Mouse (Mus musculus) kidney, postnatal 25 days (tissue): ENCODE results near the gene Carns1.
"Not testable (repeated sequence)": the region's sequence is repeated elsewhere in the genome, so short reads cannot be mapped to it uniquely, and the experiment has no call there.

Source experiments
- DNase-seq, 2 experiments: peaks; one replicate each; pipeline ENCODE4 v3.0.0; 2021; ENCODE audit warnings: mixed read lengths in 2 of 2

Carns1 gene

DNA sequence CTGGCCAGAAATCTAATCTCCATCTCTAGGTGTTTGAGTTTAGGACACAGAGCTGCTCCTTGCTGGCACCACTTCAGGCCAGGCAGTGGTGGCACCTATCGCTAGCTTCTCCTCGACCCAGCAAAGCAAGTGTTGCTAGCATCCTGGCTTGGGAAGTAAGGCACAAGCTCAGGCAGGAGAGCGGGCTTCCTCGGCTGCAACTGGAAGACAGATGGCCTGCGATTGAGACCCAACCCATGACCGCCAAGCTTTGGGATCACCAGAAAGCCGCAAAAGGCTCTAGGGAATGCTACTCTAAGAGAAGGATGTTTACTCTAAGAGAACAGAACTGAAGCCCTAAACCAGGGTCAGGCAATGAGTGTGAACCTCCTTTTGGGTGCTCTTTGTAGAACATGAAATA lies 45.8 kb downstream of the Carns1 start:
- no peak for DNase-seq

DNA sequence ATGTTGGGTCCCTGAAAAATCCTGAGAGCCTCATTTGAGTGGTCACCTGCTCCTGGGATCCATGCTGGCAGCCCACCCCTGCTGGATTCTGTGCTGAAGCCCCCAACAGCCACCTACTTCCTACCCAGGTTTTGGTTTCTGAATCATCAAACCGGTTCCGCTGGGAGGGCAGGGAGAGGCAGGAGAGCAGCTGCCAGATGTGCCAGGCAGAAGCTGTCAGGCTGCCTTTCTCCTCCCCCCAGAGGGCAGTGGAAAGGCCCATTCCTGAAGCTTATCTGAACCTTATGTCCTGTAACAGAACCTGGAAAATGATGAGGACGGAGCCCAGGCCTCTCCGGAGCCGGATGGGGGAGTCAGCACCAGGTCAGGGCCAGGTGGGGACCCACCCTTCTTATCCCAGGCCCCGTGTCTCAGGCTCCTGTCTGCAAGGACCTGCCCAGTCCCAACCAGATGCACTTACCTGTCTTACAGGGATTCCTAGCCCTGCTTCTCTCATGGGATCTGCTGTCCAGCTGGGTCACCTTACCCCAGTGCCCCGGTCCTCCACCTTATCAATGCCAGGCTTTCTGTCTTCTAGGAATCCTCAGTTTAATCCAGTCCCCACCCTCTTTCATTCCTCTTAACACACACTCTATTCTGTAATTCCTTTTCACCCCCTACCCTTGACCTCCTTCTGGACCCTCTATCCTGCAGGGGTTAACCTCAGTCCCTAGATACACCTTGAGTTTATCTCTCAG lies 48.4 kb downstream of the Carns1 start:
- peak in 1 of 2 experiments; percentile 18 for DNase-seq

DNA sequence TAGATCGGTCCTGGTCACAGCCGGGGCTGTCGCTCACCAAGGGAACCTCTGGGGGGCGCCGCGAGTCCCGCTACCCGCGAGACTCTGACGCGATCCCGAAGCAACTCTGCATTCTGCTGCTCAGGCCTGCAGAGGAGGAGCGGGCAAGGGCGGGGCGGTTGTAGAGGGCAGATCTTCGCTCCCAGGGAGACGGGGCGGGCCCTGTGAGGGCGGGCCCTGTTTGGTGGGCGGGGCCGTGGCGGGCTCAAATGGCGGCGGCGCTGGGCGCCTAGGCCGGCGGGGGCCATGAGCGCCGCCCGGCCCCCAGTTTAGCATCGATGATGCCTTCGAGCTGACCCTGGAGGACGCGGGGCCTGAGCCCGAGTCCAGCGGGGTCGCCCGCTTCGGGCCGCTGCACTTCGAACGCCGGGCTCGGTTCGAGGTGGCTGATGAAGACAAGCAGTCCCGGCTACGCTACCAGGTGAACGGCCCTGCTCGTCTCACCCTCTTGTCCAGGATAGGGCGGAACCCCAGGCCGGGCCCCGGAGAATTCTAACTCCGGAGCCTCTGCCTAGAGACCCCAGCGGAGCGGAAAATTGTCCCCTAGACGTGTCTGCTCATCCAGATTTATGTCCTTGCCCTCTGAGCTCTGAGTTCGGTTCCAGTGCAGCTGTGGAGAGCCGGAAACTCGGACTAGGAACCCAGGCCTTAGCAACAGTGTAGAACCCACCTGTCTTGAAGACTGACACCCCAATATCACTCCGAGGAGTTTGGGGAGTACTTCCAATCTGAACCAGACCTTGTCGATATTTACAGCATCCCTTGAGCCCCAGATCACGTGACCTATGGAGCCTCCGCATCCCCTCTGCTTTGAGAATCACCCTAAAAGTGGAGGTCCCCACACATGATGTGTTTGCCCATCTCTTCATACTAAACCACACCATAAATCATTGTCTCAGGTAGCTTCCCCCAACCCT lies 49.3 kb downstream of the Carns1 start, which contains the start of gene Aip:
Gene Aip (minus strand): TSS at position 118 of the 956 bp plus-strand sequence.
- DNase-seq: peak; percentile 98 to 100

- DNase-seq: not testable (repeated sequence)
Measured at GRCm38 (mm10) chr19:4125268-4125667, 50.0 kb downstream of the Carns1 start.

DNA sequence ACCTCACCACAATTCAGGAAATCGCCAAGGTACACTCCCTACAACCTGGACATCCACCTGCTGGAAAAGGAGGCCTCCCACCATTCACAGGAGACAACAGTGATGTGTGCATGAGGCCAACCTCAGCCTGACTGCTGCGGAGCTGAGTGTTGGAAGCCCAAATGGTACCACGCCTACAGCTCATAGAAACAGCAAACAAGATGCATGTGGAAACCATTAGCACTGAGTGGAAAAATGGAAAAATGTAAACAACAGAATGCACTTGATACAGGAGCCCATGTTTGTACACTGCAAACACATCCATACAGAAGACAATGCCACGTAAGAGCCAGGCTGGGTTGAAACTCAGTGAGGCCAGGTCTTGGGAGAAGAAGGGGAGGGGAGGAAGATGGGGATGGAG lies 50.8 kb downstream of the Carns1 start:
- DNase-seq: no peak

DNA sequence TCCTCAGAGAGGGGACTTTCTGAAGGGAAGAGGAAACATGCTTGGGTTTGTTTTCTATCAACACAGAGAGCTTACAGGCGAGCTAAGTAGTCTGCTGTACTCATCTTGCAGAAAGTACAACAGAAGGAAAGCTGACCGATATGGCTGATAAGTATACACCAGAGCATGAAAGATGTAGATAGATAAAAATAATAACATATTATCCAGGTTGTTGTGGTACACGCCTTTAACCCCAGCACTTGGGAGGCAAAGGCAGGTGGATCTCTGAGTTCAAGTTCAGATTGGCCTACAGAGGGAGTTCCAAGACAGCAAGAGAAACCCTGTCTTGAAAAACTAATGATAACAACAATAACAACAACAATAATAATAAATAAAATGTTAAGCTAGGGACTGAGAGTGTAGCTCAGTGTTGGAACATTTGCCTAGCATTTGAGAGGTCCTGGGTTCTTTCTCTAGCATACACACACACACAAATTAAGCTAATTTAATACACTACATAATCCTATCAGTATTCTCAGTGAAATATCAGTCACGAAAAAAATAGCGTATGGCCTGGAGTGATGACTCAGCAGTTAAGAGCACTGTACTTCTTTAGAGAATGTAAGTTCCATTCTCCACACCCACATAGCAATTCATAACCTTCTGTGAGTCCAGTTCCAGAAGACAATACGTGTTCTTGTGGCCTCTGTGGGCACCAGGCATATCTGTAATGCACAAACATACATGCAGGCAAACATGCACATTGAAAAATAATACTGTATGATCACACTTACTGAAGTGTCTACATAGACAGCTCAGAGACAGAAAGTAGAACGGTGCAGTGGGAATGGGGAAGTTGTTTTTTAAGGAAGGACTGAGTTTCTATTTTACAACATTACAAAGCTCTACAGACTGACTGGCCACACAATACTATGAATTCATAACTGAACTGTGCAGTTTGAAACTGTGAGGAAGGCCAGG lies 52.6 kb downstream of the Carns1 start:
- DNase-seq: no peak

DNA sequence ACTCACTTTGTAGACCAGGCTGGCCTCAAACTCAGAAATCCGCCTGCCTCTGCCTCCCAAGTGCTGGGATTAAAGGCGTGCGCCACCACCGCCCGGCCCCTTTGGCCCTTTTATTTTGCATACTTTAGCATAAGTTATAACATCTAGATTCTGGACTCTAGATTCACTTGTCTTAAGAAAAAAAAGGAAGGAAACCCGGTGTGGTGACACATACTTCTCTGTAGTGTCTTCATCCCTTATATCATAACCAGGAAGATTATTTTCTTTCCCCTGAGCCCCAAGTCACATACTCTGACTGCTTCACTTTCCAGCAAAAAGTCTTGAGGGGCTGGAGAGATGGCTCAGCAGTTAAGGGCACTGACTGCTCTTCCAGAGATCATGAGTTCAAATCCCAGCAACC lies 53.4 kb downstream of the Carns1 start:
- DNase-seq: not testable (repeated sequence)

DNA sequence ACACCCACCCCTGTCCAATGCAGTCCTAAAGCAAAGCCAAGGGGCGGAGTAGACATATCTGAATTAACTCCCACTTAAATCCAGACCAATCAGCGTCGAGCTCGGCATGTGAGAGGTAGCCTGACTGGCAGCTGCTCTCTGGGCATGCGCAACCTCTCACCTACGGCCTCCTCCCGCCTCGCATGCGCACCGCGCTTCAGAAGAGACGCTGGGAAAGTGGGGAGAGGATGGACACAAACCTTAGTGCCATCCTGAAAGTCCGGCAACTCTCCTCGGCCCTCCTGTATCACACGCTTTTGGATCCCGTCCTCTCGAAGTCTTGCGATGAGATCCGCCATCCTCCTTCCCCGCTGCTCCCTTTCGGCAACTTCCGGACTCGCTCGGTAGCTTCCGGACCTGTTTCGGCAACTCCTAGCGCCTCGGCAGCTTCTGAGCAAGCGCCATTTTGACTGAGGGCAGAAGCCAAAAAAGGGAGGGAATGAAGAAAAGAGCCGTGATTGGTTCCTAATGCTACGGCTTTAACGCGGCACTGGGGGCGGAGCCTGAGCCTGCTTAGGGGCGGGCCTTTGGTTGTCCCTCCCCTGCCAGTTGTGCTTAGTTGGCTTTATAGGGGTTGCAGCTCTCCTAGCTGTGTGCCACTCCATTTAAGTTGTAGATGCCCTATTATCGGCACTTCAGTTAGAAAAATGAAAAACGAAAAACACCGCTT lies 54.0 kb downstream of the Carns1 start:
- peak; percentile 98 to 100 for DNase-seq

GRCm38 (mm10) chr19:4120496-4120895 lies 54.8 kb downstream of the Carns1 start:
- no peak for DNase-seq

- DNase-seq: no peak
Measured at GRCm38 (mm10) chr19:4119716-4120487, 55.4 kb downstream of the Carns1 start.

DNA sequence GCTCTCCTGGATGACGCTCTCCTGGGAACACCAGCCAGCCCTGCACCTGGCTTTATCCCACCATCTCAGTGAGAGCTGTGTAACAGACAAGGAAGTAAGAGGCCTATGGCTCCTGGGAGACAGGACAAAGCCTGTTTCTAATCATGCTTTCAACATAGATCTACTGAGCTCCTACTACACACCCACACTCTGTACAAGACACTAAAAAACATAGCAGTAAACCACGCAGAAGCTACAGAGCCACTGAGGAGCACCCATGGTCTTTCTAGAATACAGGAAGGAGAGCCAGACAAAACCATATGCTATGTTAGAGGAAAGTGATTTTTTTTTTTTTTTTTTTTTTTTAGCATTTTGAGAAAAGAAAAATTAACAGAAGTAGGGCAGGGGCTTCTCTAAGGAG lies 56.9 kb downstream of the Carns1 start:
- DNase-seq: no peak

GRCm38 (mm10) chr19:4117006-4117405 lies 58.3 kb downstream of the Carns1 start:
- no peak for DNase-seq

- no peak for DNase-seq
Measured at GRCm38 (mm10) chr19:4115816-4116215, 59.5 kb downstream of the Carns1 start.

DNA sequence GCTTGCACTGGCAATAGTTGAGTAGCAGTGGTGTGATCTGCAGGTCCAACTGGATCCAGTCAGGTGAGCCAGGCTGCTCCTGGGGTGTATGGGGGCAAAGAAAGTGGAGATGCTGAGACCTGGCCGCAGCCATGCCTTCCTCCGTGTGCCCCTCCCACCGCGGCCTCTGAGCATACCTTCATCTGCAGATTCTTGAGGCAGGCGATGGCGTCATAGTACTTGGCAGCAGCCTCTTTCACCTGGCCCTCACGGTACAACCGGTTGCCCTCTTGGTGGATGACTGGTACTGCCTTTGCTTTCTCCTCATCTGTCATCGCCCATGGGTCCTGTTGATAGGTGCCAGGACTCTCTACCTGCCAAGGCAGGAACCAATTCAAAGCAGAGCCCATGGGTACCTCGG lies 60.1 kb downstream of the Carns1 start:
- no peak for DNase-seq

- peak in 1 of 2 experiments; percentile 35 for DNase-seq
Measured at GRCm38 (mm10) chr19:4114551-4114950, 60.7 kb downstream of the Carns1 start.
